In the genomic region with DNA sequence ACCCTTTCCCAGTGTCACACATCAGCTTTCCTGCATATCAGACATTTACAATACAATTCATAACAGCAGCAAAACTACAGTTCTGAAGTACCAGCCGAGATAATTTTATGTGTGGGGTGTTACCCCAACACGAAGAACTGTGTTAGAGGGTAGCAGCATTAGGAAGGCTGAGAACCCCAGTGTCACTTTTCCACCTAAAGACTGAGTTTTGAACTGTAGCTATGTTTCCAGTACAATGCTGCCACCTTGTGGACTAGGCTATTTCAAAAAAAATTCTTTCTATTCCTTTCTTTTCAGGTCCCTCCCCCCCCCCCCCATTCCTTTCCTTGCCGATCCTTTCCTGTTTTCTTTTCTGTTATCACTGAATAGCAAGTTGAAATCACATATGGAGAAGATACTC, we compare ENCODE assay signal across 10 mouse cellular contexts. TPM values are rescaled to one million over a fixed set of nuclear protein-coding genes. Genes with fewer than 3 reads are reported as not detected.
DNase-seq lines count a peak whose midpoint lies in the region; ATAC-seq and TF ChIP-seq lines count a peak whose summit lies in the region.
"Had no signal": no experiment of that assay in that cellular context is flagged by ENCODE, and none has a peak within 500 bp of the region (broad histone marks: within the 10 kb centered on the region; RNA-seq: fewer than 3 reads in every experiment).

No protein-coding gene starts in this region.

- H3K36me3 ChIP-seq in hindbrain, embryonic 14.5 days (replicated peaks; ENCODE audit: control insufficient read depth, insufficient read depth): no peaks in the 10 kb centered on the region
- H3K36me3 ChIP-seq in hindbrain, embryonic 16.5 days (ENCODE audit: control insufficient read depth, insufficient read depth, low read length): no peaks in the 10 kb centered on the region
- H3K36me3 ChIP-seq: limb, embryonic 15.5 days had no signal

- H3K4me3 ChIP-seq in hindbrain, embryonic 14.5 days (replicated peaks; ENCODE audit: low read length): no peak overlapping the region
- no peak overlapping the region for H3K4me3 ChIP-seq in hindbrain, embryonic 16.5 days (ENCODE audit: low read length)
- H3K4me3 ChIP-seq in layer of hippocampus, adult 2 months: no peak overlapping the region
- H3K4me3 ChIP-seq: limb, embryonic 15.5 days had no signal

- ATAC-seq in hindbrain, embryonic 14.5 days (ENCODE audit: low FRiP score): no peak
- no peak for ATAC-seq in hindbrain, embryonic 16.5 days

- H3K27me3 ChIP-seq in hindbrain, embryonic 14.5 days (ENCODE audit: control insufficient read depth, insufficient read depth, low read length): no peaks in the 10 kb centered on the region
- H3K27me3 ChIP-seq in hindbrain, embryonic 16.5 days (replicated peaks; ENCODE audit: control insufficient read depth, insufficient read depth, low read length): no peaks in the 10 kb centered on the region
- H3K27me3 ChIP-seq: limb, embryonic 15.5 days had no signal

- H3K4me1 ChIP-seq in hindbrain, embryonic 14.5 days (replicated peaks; ENCODE audit: control insufficient read depth, insufficient read depth, low read length): no peaks in the 10 kb centered on the region
- no peaks in the 10 kb centered on the region for H3K4me1 ChIP-seq in hindbrain, embryonic 16.5 days (ENCODE audit: control insufficient read depth, insufficient read depth, low read depth, low read length)
- H3K4me1 ChIP-seq: limb, embryonic 15.5 days had no signal

- WGBS in hindbrain, embryonic 14.5 days: 45% methylated on average over 3 of the region's 3 CpGs
- 37% methylated on average over 3 of the region's 3 CpGs for WGBS in hindbrain, embryonic 16.5 days

- H3K27ac ChIP-seq in hindbrain, embryonic 14.5 days: no peak overlapping the region
- no peak overlapping the region for H3K27ac ChIP-seq in hindbrain, embryonic 16.5 days (ENCODE audit: low read depth, low read length)
- H3K27ac ChIP-seq in layer of hippocampus, adult 2 months: no peak overlapping the region
- H3K27ac ChIP-seq: limb, embryonic 15.5 days had no signal

- no peak overlapping the region for H3K4me2 ChIP-seq in hindbrain, embryonic 14.5 days (replicated peaks)
- no peak overlapping the region for H3K4me2 ChIP-seq in hindbrain, embryonic 16.5 days (ENCODE audit: low read length)
- H3K4me2 ChIP-seq: limb, embryonic 15.5 days had no signal

- H3K9me3 ChIP-seq in hindbrain, embryonic 14.5 days (ENCODE audit: control insufficient read depth, low read length): no peaks in the 10 kb centered on the region
- no peaks in the 10 kb centered on the region for H3K9me3 ChIP-seq in hindbrain, embryonic 16.5 days (ENCODE audit: control insufficient read depth, low read length)
- H3K9me3 ChIP-seq: limb, embryonic 15.5 days had no signal

- DNase-seq in hindbrain, embryonic 14.5 days (ENCODE audit: low spot score): peak; percentile 62
- peak; percentile 24 for DNase-seq in urinary bladder, postnatal 25 days (ENCODE audit: low spot score)
- no peak for DNase-seq in urinary bladder, postnatal 4 days (ENCODE audit: low spot score in 2 of 2)
- DNase-seq in c-Kit-positive CD71-positive TER-119-positive erythroid progenitor cells, embryonic 14.5 days (ENCODE audit: low spot score): peak; percentile 68
- peak; percentile 30 to 48 for DNase-seq in layer of hippocampus, adult 2 months (ENCODE audit: low spot score in 2 of 2)
- peak; percentile 80 for DNase-seq in retina, embryonic 14.5 days (ENCODE audit: low spot score)
- DNase-seq in urinary bladder, postnatal 10 days (ENCODE audit: low spot score): no peak

- TF ChIP-seq CTCF in layer of hippocampus, adult 2 months (conservative IDR thresholded peaks at IDR 0.05): peak; percentile 70

- H3K9ac ChIP-seq in hindbrain, embryonic 14.5 days: no peak overlapping the region
- no peak overlapping the region for H3K9ac ChIP-seq in hindbrain, embryonic 16.5 days (ENCODE audit: low read depth, low read length)
- H3K9ac ChIP-seq: limb, embryonic 15.5 days had no signal

RNA-seq across cellular contexts. Expression of a gene that starts 12.4 kb away (rescaled TPM):
- polyA plus RNA-seq in hindbrain, embryonic 14.5 days (2014; fragmentation: Nextera tagmentation; extraction: Ambion mirVana): not detected in 2 replicates
- polyA plus RNA-seq in hindbrain, embryonic 16.5 days (2015; fragmentation: Nextera tagmentation; extraction: Ambion mirVana): not detected in 2 replicates
- total RNA-seq in layer of hippocampus, adult 2 months (2021): 1 to 10 TPM; 1.0 to 2.8 TPM
- polyA plus RNA-seq: limb, embryonic 15.5 days; stomach, embryonic 14.5 days had no signal

RNA-seq across cellular contexts. Expression of a gene that starts 29.6 kb away (rescaled TPM):
- 5.3 and 6.1 TPM in 2 replicates for polyA plus RNA-seq in hindbrain, embryonic 14.5 days (2014; fragmentation: Nextera tagmentation; extraction: Ambion mirVana)
- 4.7 and 5.2 TPM in 2 replicates for polyA plus RNA-seq in hindbrain, embryonic 16.5 days (2015; fragmentation: Nextera tagmentation; extraction: Ambion mirVana)
- total RNA-seq in layer of hippocampus, adult 2 months (2021): 1 to 10 TPM; 7.0 to 9.4 TPM

RNA-seq across cellular contexts. Expression of a gene that starts 56.9 kb away (rescaled TPM):
- not detected in 2 replicates for polyA plus RNA-seq in hindbrain, embryonic 14.5 days (2014; fragmentation: Nextera tagmentation; extraction: Ambion mirVana)
- not detected in 2 replicates for polyA plus RNA-seq in hindbrain, embryonic 16.5 days (2015; fragmentation: Nextera tagmentation; extraction: Ambion mirVana)
- total RNA-seq in layer of hippocampus, adult 2 months (2021): not detected
- polyA plus RNA-seq: stomach, embryonic 14.5 days had no signal

Comparison
In these comparisons a context has a peak if more than half of its experiments do, and no peak if none do; other contexts are left out.
1. DNase-seq: peak in hindbrain, embryonic 14.5 days (single experiment), urinary bladder, postnatal 25 days (single experiment), c-Kit-positive CD71-positive TER-119-positive erythroid progenitor cells, embryonic 14.5 days (single experiment), layer of hippocampus, adult 2 months (2 of 2) and retina, embryonic 14.5 days (single experiment); none in urinary bladder, postnatal 4 days (0 of 2) and urinary bladder, postnatal 10 days (single experiment).